ENCODE assay signal across 14 mouse cellular contexts in the genomic region with DNA sequence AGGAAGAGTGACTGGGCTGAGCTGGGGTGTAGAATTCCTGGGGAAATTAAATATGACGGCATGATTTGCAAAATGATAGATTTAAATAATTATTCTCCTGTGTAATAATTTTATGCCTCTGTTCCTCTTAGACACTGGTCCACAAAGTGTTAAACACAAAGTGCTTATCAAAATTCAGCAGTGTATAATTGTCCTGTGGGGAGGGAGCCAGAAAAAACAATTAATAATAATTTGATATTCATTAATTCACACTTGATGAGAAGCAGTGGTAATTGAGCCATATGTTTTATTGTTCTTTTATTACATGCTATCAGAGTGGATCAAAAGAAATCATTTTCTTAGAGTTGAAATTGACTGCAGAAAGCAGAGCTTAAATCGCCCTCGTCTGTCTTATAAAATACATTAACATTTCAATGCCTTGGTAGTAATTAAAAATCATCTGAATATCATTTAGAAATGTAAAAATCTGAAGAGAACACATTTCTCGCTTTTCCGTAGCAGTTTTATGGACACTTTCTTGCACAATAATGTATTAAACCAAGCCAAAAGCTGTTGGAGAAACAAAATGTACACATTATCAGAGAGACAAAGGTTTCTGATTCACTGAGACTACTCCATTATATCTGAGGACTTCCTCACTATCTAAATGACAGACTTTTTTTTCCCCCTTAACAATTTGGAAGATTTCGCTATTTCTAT.
"Had no signal": no experiment of that assay in that cellular context is flagged by ENCODE, and none has a peak within 500 bp of the region (broad histone marks: within the 10 kb centered on the region; RNA-seq: fewer than 3 reads in every experiment).

No protein-coding gene starts in this region.

- H3K4me3 ChIP-seq: left cerebral cortex, adult 2 months; limb, embryonic 10.5 days; liver, embryonic 15.5 days; midbrain, embryonic 12.5 days; stomach, embryonic 15.5 days had no signal

- DNase-seq: kidney, adult 8-10 months; kidney, postnatal 25 days; lung, adult 2 months; lung, postnatal 36 days; right cerebral cortex, postnatal 14 days; thymus, adult 2 months; thymus, postnatal 25 days had no signal

- H3K9ac ChIP-seq: liver, embryonic 15.5 days; midbrain, embryonic 12.5 days; stomach, embryonic 15.5 days had no signal

- H3K27me3 ChIP-seq: liver, embryonic 15.5 days; midbrain, embryonic 12.5 days; stomach, embryonic 15.5 days had no signal

- H3K9me3 ChIP-seq: limb, embryonic 10.5 days; liver, embryonic 15.5 days; midbrain, embryonic 12.5 days; stomach, embryonic 15.5 days had no signal

- H3K27ac ChIP-seq: left cerebral cortex, adult 2 months; limb, embryonic 10.5 days; liver, embryonic 15.5 days; midbrain, embryonic 12.5 days; stomach, embryonic 15.5 days had no signal

- H3K4me1 ChIP-seq: limb, embryonic 10.5 days; liver, embryonic 15.5 days; midbrain, embryonic 12.5 days; stomach, embryonic 15.5 days had no signal

- H3K4me2 ChIP-seq: liver, embryonic 11.5 days; liver, embryonic 15.5 days; midbrain, embryonic 12.5 days; stomach, embryonic 15.5 days had no signal

- ATAC-seq: lung, postnatal 0 days had no signal

- H3K36me3 ChIP-seq: limb, embryonic 10.5 days; liver, embryonic 15.5 days; midbrain, embryonic 12.5 days; stomach, embryonic 15.5 days had no signal
